Mouse (Mus musculus): Measurements from ENCODE around the gene Casd1.

- TF ChIP-seq CTCF (IDR thresholded peaks at IDR 0.05 in 2 of 3, conservative IDR thresholded peaks at IDR 0.05 in 1 of 3; ENCODE audit: control insufficient read depth in 1 of 3, insufficient read depth in 1 of 3, low read depth in 2 of 3, low read length in 3 of 3, poor library complexity in 1 of 3, severe bottlenecking in 1 of 3) (no peak), E2F4 (IDR thresholded peaks at IDR 0.05; ENCODE audit: borderline replicate concordance, low read depth, low read length) (no peak), GATA1 (IDR thresholded peaks at IDR 0.05; ENCODE audit: low read depth, low read length) (no peak), POLR2AphosphoS5 (IDR thresholded peaks at IDR 0.05; ENCODE audit: borderline replicate concordance, low read depth, low read length) (no peak), EP300 (IDR thresholded peaks at IDR 0.05; ENCODE audit: low read depth in 1 of 2, low read length in 2 of 2) (no peak), ZC3H11A (IDR thresholded peaks at IDR 0.05; ENCODE audit: low read depth, low read length) (no peak), POLR2A (IDR thresholded peaks at IDR 0.05; ENCODE audit: control insufficient read depth in 1 of 2, insufficient read depth in 1 of 2, low read depth in 1 of 2, low read length in 2 of 2, poor library complexity in 1 of 2) (no peak), RCOR1 (IDR thresholded peaks at IDR 0.05; ENCODE audit: low read depth, low read length) (no peak), MYC (IDR thresholded peaks at IDR 0.05; ENCODE audit: low read depth, low read length) (no peak), POLR2AphosphoS2 (IDR thresholded peaks at IDR 0.05; ENCODE audit: low read length) (no peak), HCFC1 (IDR thresholded peaks at IDR 0.05; ENCODE audit: low read depth, low read length) (no peak)
Observed at GRCm38 (mm10) chr6:4590089-4590488, 10.6 kb upstream of the Casd1 start.

All from MEL (cell line).